Mouse (Mus musculus) left cerebral cortex, adult 6 months (tissue): ENCODE measurements around the gene Timd2. TPM values are rescaled to one million over a fixed set of nuclear protein-coding genes. Genes with fewer than 3 reads are reported as not detected.

Experiments used
- long read RNA-seq, 2 experiments: library from polyadenylated mRNA; unstranded; transcript quantifications; one replicate each; pipeline ENCODE4 v2.0.0; 2019 to 2020
- polyA plus RNA-seq: library from polyadenylated mRNA; unstranded; fragments of <200 nt; fragmentation: Nextera tagmentation; gene quantifications from 2 replicates; pipeline ENCODE4 v1.2.3, GENCODE M21; 2021

Gene Timd2
- not detected in 2 replicates for polyA plus RNA-seq
- long read RNA-seq, experiment 1 = 0 reads
- long read RNA-seq, experiment 2 = 0 reads

DNA sequence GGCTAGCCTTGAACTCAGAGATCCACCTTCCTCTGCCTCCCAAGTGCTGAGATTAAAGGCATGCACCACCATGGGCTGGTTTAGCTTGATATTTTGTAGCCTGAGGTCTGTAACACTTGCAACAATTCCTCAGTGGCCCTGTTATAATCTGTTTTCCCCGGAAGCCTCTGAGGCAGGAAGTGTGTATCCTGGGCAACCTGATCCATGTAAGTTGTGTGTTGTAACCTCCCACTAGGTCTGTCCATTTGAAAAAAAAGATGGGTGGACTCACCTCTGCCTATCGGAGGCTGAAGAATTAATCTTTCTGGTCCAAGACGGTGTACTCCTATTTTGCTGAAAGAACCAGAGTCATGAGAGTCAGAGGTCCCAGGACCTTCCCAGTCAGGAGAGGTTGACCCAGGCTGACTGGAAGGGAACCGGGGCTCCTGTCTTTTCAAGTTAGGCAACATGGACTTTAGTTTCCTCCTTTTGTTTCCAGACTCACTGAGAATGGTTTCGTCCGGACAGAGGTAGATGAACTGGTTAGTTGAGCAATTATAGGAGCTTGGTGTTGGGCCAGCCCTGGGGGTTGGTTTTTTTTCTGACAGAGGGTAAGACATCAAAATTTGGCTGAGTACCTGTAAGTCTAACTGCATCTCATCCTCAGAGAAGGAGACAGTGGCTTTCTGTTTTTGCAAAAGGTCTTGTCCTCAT lies at the start of gene Timd2:
Gene Timd2, minus strand, starts transcription at position 398 of the 693 bp plus-strand sequence.

DNA sequence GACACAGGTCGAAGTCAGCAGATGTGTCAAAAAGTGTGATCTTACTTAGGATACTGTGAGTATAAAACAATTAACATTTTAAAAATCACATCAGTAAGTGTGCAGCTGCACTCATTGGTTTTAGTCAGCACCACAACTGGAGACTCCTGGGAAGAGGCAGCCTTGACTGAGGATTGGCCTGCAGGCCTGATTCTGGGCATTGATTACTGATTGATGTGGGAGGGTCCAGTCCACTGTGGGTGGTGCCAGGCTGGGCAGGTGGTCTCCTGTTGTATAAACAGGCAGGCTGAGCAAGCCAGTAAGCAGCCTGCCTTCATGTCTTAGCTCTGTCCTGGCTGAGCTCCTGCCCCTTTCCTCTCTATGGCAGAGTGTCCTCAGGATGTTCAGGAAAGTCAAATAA lies 28.2 kb upstream of the Timd2 start, which contains the start of gene Havcr1:
Gene Havcr1, plus strand, starts transcription at position 5 of the 400 bp plus-strand sequence.

GRCm38 (mm10) chr11:46629211-46629795 lies 77.6 kb downstream of the Timd2 start, which contains the start of gene Dppa1:
Dppa1 (minus strand) TSS chr11:46629261.

Other genes starting within 250 kb of the Timd2 start
- gene Gm12169, start 182.8 kb downstream of the Timd2 start, polyA plus RNA-seq = not detected in 2 replicates
- 0.20 TPM in 1 of 2 replicates, not detected in the other for gene BC053393, start 135.5 kb downstream of the Timd2 start, polyA plus RNA-seq
- gene Dppa1, start 77.8 kb downstream of the Timd2 start, polyA plus RNA-seq = not detected in 2 replicates
- gene Havcr1, start 28.0 kb upstream of the Timd2 start, polyA plus RNA-seq = not detected in 2 replicates
- gene Timd4, start 103.7 kb upstream of the Timd2 start, polyA plus RNA-seq = not detected in 2 replicates